Mouse (Mus musculus): ENCODE data around the gene Aox3.

Gene Aox3

DNA sequence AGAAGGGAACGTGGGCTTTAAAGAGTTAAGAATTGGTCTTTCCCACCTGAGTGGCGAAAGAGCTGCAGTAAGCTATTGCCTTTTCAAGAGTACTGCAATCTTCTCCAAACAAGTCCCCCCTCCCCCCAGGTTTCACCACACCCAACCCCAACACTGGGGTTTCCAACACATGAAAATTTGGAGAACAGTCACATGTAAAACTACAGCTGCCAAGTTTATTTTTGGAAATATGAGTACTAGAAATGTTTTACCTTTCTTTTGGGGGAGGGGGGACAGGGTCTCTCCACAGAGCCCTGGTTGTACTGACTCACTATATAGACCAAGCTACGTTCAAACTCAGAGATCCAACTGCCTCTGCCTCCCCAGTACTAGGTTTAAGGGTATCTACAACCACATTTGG is 82.1 kb downstream of the Aox3 start:
- ATAC-seq (ENCODE audit: insufficient number of reproducible peaks, low FRiP score, low TSS enrichment): no peak

DNA sequence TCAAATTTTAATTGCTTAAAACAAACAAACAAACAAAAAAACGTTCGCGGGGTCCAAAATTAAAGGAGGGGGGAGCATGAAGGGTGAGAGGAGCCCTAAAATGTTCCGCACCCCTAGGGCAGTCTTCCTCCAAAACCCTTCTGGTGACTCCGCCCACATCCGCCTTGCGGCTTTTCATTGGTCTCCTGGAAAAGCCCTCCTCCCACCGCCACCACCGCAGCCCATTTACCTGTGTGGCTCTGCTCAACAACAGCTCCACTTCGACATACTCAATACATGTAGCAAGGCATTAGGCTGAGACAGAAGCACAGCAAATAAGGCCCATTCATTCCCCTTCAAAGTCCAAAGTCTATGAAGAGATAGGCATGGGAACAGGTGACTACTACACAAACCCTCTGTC is 82.6 kb downstream of the Aox3 start:
- no peak for ATAC-seq (ENCODE audit: insufficient number of reproducible peaks, low FRiP score, low TSS enrichment)

DNA sequence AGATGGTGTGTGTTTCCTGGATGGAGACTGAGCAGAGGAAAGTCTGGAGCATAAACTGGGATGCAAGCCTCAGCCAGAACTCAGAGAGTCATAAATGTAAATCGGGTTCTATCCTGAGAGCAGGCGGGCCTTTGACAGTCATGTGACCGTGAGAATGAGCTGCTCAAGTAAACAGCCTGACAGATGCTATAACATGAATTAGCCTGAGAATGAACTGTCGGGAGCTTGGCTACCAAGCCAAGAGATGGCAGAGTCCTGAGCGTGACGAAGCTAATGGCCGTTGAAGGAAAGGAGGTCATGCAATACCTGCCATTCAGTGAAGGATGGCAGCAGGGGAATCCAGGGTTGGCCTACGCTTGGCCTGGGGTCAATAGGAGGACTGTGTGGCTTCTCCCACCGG is 84.1 kb downstream of the Aox3 start:
- 0 out of 2 replicates have a peak, but pooled peaks have one; percentile 20 for ATAC-seq (ENCODE audit: insufficient number of reproducible peaks, low FRiP score, low TSS enrichment)

DNA sequence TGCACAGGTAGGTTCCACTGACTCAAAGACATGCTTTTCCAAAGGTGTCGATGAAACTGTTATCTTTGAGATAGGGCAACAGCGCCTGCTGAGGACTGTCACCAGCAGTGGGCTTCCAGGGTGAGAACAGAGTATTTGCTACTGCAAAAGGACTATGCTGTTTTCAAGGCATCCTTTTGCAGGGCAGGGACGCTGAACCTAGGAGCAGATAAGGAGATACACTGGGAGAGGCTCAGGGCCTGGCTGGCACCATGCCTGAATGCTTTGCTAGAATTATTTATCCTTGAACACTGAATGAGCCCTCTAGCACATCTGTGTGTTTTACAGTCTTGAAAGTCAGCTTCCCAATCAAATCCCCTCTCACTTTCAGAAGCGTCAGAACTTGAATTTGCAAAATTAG is 85.5 kb downstream of the Aox3 start:
- ATAC-seq (ENCODE audit: insufficient number of reproducible peaks, low FRiP score, low TSS enrichment): no peak

DNA sequence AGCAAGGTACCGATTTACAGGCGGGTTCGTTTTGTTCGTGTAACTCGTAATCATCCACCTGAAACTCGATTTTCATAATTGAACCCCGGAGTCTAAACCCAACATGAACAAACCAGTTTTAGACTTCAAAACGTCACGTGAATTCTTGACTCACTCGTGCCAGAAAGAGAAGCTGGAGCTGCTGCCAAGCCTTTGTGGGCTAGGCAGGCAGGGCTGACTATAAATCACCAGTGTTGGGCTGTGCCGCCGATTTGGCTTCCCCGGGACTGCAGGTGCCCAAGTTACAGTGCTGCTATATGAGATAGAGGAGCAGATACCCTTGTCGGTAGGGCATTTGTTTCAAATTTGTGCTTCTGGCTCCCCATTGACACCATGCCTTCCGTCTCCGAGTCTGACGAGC is 97.3 kb downstream of the Aox3 start, which contains the start of gene Aox4:
Gene Aox4, plus strand, starts transcription at position 195 of the 400 bp plus-strand sequence.
- no peak for ATAC-seq (ENCODE audit: insufficient number of reproducible peaks, low FRiP score, low TSS enrichment)

DNA sequence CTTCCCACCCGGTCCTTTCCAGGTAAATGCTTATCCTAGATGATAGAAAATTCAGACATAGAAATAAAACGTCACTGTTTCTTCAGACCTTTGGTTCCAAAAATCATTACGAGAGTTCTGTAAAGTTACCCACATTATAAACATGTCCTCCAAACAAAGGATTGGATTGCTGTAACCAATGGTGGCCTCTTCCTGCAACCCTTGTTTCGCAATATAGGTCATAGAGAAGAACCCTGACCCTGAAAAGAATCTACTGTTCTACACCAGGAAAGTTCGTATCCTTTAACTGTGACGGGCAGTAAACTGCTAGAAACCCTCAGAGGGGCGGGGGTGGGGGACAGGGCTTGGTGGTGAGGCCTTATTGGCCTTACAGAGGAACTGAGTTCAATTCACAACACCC is 99.9 kb downstream of the Aox3 start:
- ATAC-seq (ENCODE audit: insufficient number of reproducible peaks, low FRiP score, low TSS enrichment): no peak

DNA sequence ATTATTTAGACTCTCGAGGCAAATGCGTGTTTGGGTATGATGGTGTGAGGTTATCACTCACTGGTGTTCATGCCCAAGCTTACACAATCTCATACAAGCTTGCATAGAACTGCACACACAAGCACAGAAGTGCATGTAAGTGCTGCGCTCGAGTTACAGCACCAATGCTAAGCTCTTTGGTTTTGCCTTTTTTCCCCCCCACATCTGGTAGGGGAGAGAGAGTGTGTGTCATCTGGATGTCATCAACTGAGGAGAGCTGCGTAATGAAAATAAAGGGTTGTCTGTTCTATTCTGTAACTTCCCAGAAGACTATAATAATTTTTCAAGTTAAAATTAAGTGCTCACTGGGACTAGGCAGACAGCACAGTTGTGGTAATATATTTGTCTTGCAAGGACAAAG is 100.9 kb downstream of the Aox3 start:
- ATAC-seq (ENCODE audit: insufficient number of reproducible peaks, low FRiP score, low TSS enrichment): no peak

DNA sequence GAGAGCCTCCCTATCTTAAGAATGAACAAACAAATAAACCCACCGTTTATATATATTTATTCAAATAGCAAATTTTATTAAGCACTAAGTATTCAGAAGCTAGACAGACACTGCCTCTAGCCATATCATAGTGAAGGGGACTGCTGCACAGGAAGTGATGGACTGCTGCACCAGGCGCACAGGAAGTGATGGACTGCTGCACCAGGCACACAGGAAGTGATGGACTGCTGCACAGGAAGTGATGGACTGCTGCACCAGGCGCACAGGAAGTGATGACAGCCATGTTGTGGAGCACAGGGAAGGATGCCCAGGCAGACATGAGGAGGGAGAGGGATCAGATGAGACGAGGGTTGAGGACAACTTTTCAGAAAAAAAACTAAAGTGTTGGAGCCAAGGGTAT is 102.4 kb downstream of the Aox3 start:
- ATAC-seq (ENCODE audit: insufficient number of reproducible peaks, low FRiP score, low TSS enrichment): no peak

DNA sequence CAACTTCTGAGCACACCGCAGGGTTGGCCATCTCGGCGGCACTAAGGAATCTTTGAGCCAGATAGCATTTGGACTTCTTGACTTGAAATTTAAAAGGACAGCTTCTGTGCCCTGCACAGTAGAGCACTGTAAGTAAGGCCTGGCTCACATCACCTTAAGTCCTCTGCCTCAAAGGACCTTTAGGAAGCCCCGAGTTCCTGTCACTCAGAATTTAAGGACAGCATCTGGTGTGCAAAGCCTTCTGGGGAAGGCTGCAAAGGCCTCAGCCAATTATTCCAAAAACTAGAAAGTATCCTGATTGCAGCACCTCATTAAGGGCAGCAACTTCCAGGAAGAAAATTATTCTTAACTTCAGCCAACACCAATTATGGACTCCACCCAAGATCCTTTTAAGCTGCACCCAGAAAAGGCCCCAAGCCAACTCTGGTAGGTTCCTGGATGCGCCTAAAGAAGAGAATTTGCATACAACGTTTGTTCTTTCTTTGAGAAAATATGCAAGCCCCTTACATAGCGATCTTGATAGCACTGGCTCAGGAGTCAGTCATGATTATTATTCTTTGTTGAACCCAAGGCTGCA is 103.1 kb downstream of the Aox3 start:
- no peak for ATAC-seq (ENCODE audit: insufficient number of reproducible peaks, low FRiP score, low TSS enrichment)

DNA sequence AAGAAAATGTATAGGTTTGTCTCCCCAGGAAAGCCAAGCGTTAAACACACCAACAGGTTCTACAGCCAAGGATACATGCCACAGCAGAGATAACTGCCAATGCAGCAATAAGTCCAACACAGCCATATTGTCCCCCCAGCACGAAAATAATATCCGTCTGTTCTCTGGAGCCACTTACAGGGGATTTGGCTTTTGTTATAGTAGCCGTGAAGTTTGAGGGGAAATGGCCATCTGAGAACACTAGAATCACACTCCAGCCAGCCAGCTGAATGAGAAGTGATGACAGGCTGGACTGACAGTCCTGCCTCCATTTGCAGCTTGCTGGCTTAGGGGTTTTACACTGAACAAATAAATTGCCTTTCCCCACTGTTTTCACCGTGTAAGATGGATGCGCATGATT is 108.1 kb downstream of the Aox3 start:
- no peak for ATAC-seq (ENCODE audit: insufficient number of reproducible peaks, low FRiP score, low TSS enrichment)

DNA sequence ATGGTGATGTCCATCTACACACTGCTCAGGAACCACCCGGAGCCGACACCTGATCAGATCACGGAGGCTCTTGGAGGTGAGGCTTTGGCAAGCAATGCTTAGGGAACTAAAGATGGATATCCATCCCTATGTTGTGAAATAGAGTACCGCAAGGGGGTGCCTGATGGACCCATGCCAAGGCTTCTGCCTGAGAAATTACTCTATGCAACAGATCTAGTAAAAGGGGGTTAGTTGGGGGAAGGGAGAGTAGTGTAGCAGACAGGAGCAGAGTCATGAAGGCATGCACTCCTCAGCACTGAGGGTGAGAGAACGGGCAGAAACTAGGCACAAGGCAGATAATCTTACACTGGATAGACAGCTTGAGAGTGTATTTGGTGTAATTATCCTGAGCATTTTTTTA is 108.9 kb downstream of the Aox3 start:
- 0 out of 2 replicates have a peak, but pooled peaks have one; percentile 6 for ATAC-seq (ENCODE audit: insufficient number of reproducible peaks, low FRiP score, low TSS enrichment)

DNA sequence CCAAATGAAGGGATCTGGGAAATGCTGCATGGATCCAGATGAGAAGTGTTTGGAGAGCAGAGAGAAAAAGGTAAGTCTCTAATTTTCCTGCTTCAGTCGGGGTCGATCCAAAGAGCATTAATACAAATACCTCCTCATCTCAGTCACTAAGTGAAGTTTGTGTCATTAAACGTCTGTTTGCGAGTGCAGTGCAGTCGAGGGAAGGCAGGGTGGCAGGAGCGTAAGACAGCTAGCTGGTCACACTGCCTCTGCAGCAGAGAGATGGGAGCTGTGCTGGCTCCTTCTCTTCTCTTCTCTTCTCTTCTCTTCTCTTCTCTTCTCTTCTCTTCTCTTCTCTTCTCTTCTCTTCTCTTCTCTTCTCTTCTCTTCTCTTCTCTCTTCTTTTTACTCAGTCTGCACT is 115.2 kb downstream of the Aox3 start:
- no peak for ATAC-seq (ENCODE audit: insufficient number of reproducible peaks, low FRiP score, low TSS enrichment)

DNA sequence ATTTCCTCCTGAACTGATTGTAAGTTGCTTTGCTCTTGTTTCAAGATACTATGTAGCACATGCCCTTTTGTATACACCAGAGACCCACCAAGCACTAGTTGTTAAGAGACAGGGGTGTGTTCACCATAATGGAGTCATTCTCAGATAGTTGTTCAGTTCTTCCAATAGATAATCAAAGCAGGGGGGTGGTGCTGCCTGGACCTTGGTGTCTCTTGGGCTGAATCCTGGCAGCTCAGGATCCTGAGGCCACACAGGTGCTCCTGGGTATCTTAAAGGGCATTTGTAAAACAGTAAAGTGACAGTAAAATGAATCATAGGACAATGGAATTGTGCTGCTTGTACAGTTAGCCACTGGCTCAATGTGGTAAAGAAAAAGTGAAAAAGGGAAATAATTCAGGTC is 116.0 kb downstream of the Aox3 start:
- ATAC-seq (ENCODE audit: insufficient number of reproducible peaks, low FRiP score, low TSS enrichment): no peak

DNA sequence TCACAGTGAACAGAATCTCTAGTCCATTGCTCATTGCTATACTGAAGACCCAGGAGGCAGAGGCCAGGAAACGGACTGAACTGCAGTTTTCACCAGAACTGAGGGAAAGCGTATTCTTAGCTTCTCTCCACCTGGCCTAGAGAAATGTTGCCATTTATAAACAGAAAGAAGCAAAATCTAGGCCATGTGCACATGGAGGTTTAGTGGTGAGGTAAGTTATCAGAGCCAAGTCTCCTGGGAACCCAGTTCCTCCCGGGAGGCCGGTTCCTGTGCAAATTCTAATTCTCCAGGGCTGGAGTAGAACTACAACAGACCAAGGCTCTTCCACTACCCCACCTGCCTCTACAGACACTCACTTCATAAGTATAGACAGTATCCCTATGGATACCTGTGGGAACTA is 116.8 kb downstream of the Aox3 start:
- peak; percentile 67; the same call in 1 of the 2 replicates for ATAC-seq (ENCODE audit: insufficient number of reproducible peaks, low FRiP score, low TSS enrichment)

DNA sequence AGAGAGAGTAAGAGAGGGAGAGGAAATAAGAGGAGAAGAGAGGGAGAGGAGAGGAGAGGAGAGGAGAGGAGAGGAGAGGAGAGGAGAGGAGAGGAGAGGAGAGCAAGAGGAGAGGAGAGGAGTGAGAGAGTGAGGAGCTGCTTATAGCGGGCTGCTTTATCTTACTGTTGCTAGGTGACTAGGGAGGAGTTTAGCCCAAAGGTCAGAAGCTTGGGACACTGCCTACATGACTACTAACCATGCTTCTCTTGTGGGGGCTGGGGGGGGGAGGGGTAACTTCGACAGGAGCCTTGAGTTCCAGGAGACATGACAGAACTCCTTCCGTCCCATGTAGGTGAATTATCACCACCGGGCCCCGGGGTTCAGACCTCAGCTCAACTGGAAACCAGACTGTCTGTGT is 117.6 kb downstream of the Aox3 start:
- ATAC-seq (ENCODE audit: insufficient number of reproducible peaks, low FRiP score, low TSS enrichment): no peak

DNA sequence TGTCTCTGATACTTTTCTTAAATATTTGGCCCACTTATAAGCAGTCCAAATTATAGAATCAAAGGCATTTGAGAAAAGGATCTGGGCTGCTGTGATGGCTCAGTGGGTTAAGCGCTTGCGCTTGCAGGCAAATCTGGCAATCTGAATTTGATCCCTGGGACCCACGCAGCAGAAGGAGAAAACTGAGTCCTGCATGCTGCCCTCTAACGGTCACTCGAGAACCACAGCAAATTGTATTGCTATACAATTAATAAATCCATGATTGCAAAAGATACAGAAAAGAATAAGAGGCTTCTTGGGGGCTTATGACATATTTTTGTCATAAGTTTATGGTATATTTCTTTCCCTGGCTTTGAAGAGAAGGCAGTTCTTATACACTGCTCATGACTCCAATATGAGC is 122.5 kb downstream of the Aox3 start:
- ATAC-seq (ENCODE audit: insufficient number of reproducible peaks, low FRiP score, low TSS enrichment): no peak

DNA sequence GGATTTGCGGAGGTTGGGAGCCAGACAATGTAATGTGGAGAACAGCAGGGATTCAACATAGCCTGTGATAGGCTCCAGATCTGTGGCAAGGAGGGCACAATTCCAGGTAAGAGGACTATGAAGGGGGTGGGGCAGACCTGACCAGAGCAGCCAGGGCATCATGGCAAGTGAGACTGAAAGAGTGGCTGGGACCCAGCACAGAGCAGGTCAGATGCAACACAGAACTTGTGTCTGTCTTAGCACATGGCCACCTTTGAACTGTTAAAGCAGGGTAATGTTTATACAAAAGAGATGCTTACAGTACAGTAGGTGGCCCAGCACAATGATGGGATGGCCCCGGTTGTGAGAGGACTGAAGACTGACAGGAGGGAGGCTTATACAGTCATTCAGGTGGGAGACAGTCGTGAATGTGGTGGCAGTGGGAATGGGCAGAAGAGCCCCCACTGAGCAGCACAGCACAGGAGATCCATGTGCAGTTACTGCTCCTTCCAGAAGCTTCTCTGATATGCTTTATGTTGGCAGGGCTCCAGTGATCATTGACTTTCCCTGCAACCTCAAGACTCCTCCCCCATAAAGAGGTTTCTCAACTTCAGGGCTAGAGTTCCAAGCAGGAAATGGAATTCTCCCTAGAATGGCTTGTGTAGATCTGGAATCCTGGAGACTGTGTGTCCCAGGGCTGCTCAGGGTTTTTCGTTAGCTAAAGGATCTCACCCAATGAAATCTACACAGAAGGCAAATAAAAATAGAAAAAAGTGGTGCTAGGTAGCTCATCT is 124.8 kb downstream of the Aox3 start:
- ATAC-seq (ENCODE audit: insufficient number of reproducible peaks, low FRiP score, low TSS enrichment): no peak

DNA sequence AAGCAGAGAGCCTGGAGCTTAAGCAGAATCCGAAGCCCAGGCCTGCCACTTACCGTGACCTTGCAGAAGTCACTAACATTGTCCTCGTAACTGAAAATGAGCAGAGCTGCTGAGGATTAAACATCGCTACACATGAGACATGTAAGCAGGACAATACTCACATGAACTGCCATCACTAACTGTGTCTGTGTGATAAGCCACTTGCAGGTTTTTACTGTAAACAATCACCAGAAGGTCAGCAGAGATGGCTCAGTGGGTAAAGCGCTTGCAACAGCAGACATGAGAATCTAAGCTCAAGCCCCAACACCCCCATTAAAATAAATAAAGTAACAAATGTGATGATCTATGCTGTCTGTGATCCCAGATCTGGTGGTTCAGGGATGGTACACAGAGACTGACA is 125.5 kb downstream of the Aox3 start:
- no peak for ATAC-seq (ENCODE audit: insufficient number of reproducible peaks, low FRiP score, low TSS enrichment)

DNA sequence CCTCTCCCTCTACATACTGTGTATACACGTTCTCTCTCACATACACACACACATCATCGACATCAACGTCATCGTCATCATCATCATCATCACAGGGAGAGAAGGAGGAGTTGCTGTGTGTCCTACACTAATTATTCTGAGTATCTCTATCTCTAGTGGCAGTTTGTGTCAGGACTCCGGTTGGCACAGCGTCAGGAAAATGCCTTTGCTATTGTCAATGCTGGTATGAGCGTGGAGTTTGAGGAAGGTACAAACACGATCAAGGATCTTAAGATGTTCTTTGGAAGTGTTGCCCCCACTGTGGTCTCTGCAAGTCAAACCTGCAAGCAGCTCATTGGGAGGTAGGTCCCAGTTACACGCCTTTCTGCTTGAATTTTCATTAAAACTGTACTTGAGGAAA is 126.0 kb downstream of the Aox3 start:
- no peak for ATAC-seq (ENCODE audit: insufficient number of reproducible peaks, low FRiP score, low TSS enrichment)

DNA sequence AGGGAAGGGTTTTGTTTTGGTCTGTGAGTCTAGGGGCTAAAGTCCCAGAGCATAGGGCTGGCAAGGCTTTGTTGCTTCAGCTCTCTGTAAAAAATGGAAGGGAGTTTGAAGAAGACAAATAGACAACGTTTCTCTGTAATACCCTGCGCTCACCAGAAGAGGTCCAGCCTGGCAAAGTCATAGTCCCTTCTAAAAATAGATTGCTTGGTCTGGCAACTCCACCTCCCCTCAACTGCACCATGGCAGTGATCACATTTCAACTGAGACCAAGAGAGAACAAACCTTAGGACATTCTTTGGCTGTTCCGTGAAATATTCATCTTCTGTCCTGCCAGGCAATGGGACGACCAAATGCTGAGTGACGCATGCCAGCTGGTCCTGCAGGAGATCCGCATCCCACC is 127.4 kb downstream of the Aox3 start:
- ATAC-seq (ENCODE audit: insufficient number of reproducible peaks, low FRiP score, low TSS enrichment): no peak

DNA sequence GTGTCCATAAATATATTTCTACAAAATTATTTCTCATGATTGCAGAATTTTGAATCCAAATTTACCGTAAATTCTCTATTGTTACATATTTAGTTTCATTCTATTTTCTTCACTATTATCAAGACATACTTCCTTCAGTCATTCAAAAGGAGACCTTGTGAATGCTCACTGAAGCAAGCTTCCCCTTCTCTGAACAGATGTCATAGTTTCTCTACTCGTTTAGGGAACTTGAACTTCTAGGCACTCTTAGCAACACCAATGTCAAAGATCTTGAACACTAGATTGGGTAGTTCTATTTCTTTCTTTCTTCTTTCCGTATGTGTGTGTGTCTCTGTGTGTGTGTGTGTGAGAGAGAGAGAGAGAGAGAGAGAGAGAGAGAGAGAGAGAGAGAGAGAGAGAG is 131.6 kb downstream of the Aox3 start:
- ATAC-seq (ENCODE audit: insufficient number of reproducible peaks, low FRiP score, low TSS enrichment): no peak

DNA sequence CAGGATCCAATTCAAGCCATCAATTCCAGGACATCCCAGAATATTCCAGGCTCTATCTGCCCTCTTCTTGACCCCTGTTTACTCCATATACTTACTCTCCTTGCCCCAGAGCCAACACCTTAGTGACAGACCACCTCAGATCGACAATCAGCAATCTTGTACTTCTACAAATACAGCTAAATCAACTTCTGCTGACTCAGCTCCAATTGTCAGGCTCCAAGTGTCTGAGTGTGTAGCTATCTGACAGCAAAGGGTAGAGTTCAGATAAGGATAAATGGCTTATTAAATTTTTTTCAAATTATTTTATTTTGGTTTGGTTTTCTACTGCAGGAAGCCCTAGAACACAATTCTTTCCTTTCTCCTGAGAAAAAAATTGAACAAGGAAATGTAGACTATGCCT is 135.6 kb downstream of the Aox3 start:
- ATAC-seq (ENCODE audit: insufficient number of reproducible peaks, low FRiP score, low TSS enrichment): no peak

Data from cerebellum, adult (tissue).